Mouse (Mus musculus) CH12.LX (cell line): ENCODE data around the gene Fars2. TPM values are rescaled to one million over a fixed set of nuclear protein-coding genes. Genes with fewer than 3 reads are reported as not detected.

Source experiments
- DNase-seq: peaks from one replicate; pipeline ENCODE4 v3.0.0-alpha.2; 2013; ENCODE audit errors: extremely low read depth
- H3K27ac ChIP-seq: 2 replicates; pipeline ENCODE4 v1.5.1; 2012; ENCODE audit warnings: low read depth, mild to moderate bottlenecking, control low read depth, moderate library complexity; ENCODE audit not compliant: insufficient read depth
- H3K27me3 ChIP-seq: replicated peaks from 2 replicates; pipeline ENCODE3; 2012; ENCODE audit warnings: inconsistent platforms
- H3K36me3 ChIP-seq, 2 experiments: replicated peaks in 1 of 2; 2 replicates each; pipeline versions ENCODE3 to v1.6.1; 2012; ENCODE audit warnings: inconsistent platforms in 1 of 2, low read length in 1 of 2, mild to moderate bottlenecking in 1 of 2, mixed read lengths in 1 of 2, moderate library complexity in 1 of 2; ENCODE audit not compliant: control insufficient read depth in 1 of 2, insufficient read depth in 1 of 2
- H3K4me1 ChIP-seq, 2 experiments: 2 replicates each; pipeline ENCODE4 v1.6.1; 2012; ENCODE audit warnings: inconsistent platforms in 1 of 2, moderate library complexity in 1 of 2; ENCODE audit not compliant: insufficient read depth in 2 of 2, control insufficient read depth in 1 of 2
- H3K4me2 ChIP-seq: 2 replicates; pipeline ENCODE4 v1.6.1; 2012; ENCODE audit warnings: low read depth, mild to moderate bottlenecking, control low read depth; ENCODE audit not compliant: poor library complexity, insufficient read depth, severe bottlenecking
- H3K4me3 ChIP-seq, 3 experiments: fragments of 150-350 bp in 1 of 3; sonication (generic) in 1 of 3; replicated peaks in 1 of 3; 2 replicates each; pipeline versions ENCODE3 to v1.5.1; 2011 to 2012; ENCODE audit warnings: low read depth in 2 of 3, low read length in 2 of 3, mild to moderate bottlenecking in 2 of 3, moderate library complexity in 2 of 3, control low read depth in 1 of 3, improper control_type of control experiment in 1 of 3, inconsistent platforms in 1 of 3, mixed read lengths in 1 of 3; ENCODE audit not compliant: poor library complexity in 1 of 3
- H3K79me2 ChIP-seq: replicated peaks from 2 replicates; pipeline ENCODE4 v1.6.1; 2012; ENCODE audit warnings: mild to moderate bottlenecking, moderate library complexity; ENCODE audit not compliant: control insufficient read depth, poor library complexity, insufficient read depth, severe bottlenecking; ENCODE audit errors: extremely low read depth
- H3K9ac ChIP-seq: 2 replicates; pipeline ENCODE4 v1.6.1; 2012; ENCODE audit warnings: low read depth, mild to moderate bottlenecking, control low read depth, moderate library complexity; ENCODE audit not compliant: insufficient read depth
- H3K9me3 ChIP-seq: replicated peaks from 2 replicates; pipeline ENCODE3; 2012; ENCODE audit warnings: low read length, inconsistent platforms, mixed read lengths
- BHLHE40 ChIP-seq: IDR thresholded peaks from 2 replicates; pipeline ENCODE4 v1.6.1; 2011; ENCODE audit warnings: mild to moderate bottlenecking, low read depth, low read length, improper control_type of control experiment
- CHD1 ChIP-seq: IDR thresholded peaks from 2 replicates; pipeline ENCODE4 v1.6.1; 2012; ENCODE audit warnings: low read depth, low read length, improper control_type of control experiment, inconsistent platforms
- CHD2 ChIP-seq: IDR thresholded peaks from 2 replicates; pipeline ENCODE4 v1.6.1; 2011; ENCODE audit warnings: low read length, improper control_type of control experiment
- CTCF ChIP-seq, 2 experiments: IDR thresholded peaks in 1 of 2; conservative IDR thresholded peaks in 1 of 2; 2 replicates each; pipeline ENCODE4 v1.5.1; 2011 to 2012; ENCODE audit warnings: low read depth in 2 of 2, low read length in 2 of 2, improper control_type of control experiment in 1 of 2, inconsistent platforms in 1 of 2, mild to moderate bottlenecking in 1 of 2, moderate library complexity in 1 of 2
- ETS1 ChIP-seq: conservative IDR thresholded peaks from 2 replicates; pipeline ENCODE4 v1.6.1; 2012; ENCODE audit warnings: low read depth, mild to moderate bottlenecking, inconsistent platforms, low read length, improper control_type of control experiment, moderate library complexity
- HCFC1 ChIP-seq: IDR thresholded peaks from 2 replicates; pipeline ENCODE4 v1.6.1; 2012; ENCODE audit warnings: low read depth, mild to moderate bottlenecking, inconsistent platforms, low read length, improper control_type of control experiment
- IRF4 ChIP-seq: IDR thresholded peaks from 2 replicates; pipeline ENCODE4 v1.6.1; 2014; ENCODE audit warnings: low read depth, mild to moderate bottlenecking, inconsistent platforms, low read length, improper control_type of control experiment
- JUN ChIP-seq: IDR thresholded peaks from 2 replicates; pipeline ENCODE4 v1.6.1; 2011; ENCODE audit warnings: low read depth, mild to moderate bottlenecking, low read length, improper control_type of control experiment, moderate library complexity; ENCODE audit not compliant: insufficient read depth
- JUND ChIP-seq: conservative IDR thresholded peaks from 2 replicates; pipeline ENCODE4 v1.6.1; 2011; ENCODE audit warnings: low read depth, low read length, improper control_type of control experiment
- KAT2A ChIP-seq: IDR thresholded peaks from 2 replicates; pipeline ENCODE4 v1.6.1; 2012; ENCODE audit warnings: low read length, improper control_type of control experiment, inconsistent platforms; ENCODE audit not compliant: insufficient replicate concordance
- MAFK ChIP-seq: IDR thresholded peaks from 2 replicates; pipeline ENCODE4 v1.6.1; 2011; ENCODE audit warnings: low read length, improper control_type of control experiment; ENCODE audit not compliant: insufficient replicate concordance
- MAX ChIP-seq: IDR thresholded peaks from 2 replicates; pipeline ENCODE4 v1.6.1; 2011; ENCODE audit warnings: low read length, improper control_type of control experiment
- MEF2A ChIP-seq: IDR thresholded peaks from 2 replicates; pipeline ENCODE4 v1.6.1; 2014; ENCODE audit warnings: low read depth, mild to moderate bottlenecking, inconsistent platforms, low read length, improper control_type of control experiment, borderline replicate concordance
- MXI1 ChIP-seq: IDR thresholded peaks from 2 replicates; pipeline ENCODE4 v1.6.1; 2011; ENCODE audit warnings: mild to moderate bottlenecking, low read depth, low read length, improper control_type of control experiment
- MYC ChIP-seq: IDR thresholded peaks from 2 replicates; pipeline ENCODE4 v1.6.1; 2011; ENCODE audit warnings: low read depth, mild to moderate bottlenecking, improper control_type of control experiment, low read length
- POLR2AphosphoS2 ChIP-seq: IDR thresholded peaks from 2 replicates; pipeline ENCODE4 v1.6.1; 2011; ENCODE audit warnings: low read depth, low read length, improper control_type of control experiment
- RCOR1 ChIP-seq: conservative IDR thresholded peaks from 2 replicates; pipeline ENCODE4 v1.6.1; 2012; ENCODE audit warnings: low read depth, mild to moderate bottlenecking, inconsistent platforms, low read length, improper control_type of control experiment
- SIN3A ChIP-seq: IDR thresholded peaks from 2 replicates; pipeline ENCODE4 v1.6.1; 2012; ENCODE audit warnings: low read length, improper control_type of control experiment, inconsistent platforms
- TBP ChIP-seq: conservative IDR thresholded peaks from 2 replicates; pipeline ENCODE4 v1.6.1; 2011; ENCODE audit warnings: low read depth, low read length, improper control_type of control experiment
- UBTF ChIP-seq: IDR thresholded peaks from 2 replicates; pipeline ENCODE4 v1.6.1; 2012; ENCODE audit warnings: low read depth, mild to moderate bottlenecking, inconsistent platforms, low read length, improper control_type of control experiment, moderate library complexity
- ZMIZ1 ChIP-seq: IDR thresholded peaks from 2 replicates; pipeline ENCODE4 v1.6.1; 2012; ENCODE audit warnings: low read depth, mild to moderate bottlenecking, inconsistent platforms, low read length, improper control_type of control experiment
- ZNF384 ChIP-seq: IDR thresholded peaks from 2 replicates; pipeline ENCODE4 v1.6.1; 2012; ENCODE audit warnings: low read depth, low read length, improper control_type of control experiment, inconsistent platforms
- dilution Hi-C: fragments of 300-500 bp; cut with MboI; formaldehyde crosslinking; loops from 2 replicates; pipeline ENCODE4 v1.14.3; 2020; ENCODE audit warnings: low sequenced_read_pairs; ENCODE audit not compliant: extremely low pct_unique_long_range_greater_than_20kb, extremely low pct_ligation_motif_present
- in situ Hi-C: fragments of 300-500 bp; cut with MboI; formaldehyde crosslinking; loops from 3 replicates; pipeline ENCODE4 v1.14.3; 2019; ENCODE audit warnings: low sequenced_read_pairs, low pct_ligation_motif_present, low pct_unique_long_range_greater_than_20kb, mixed read lengths
- polyA plus RNA-seq: library from polyadenylated mRNA; unstranded; fragments of >175 nt; gene quantifications from 2 replicates; pipeline ENCODE4 v1.2.1, GENCODE M21; 2012; ENCODE audit warnings: low read depth; ENCODE audit not compliant: insufficient read length
- total RNA-seq, 2 experiments: library from RNA; depleted of rRNA; stranded (reverse); fragments of 300-350 nt in 1 of 2; fragments of >200 nt in 1 of 2; gene quantifications; 2 replicates each; pipeline ENCODE4 v1.2.3; 2012 to 2014

The Fars2 gene
- total and polyA plus RNA-seq, 3 experiments, result 30.2 to 47.7 (median 46.4) TPM

DNA sequence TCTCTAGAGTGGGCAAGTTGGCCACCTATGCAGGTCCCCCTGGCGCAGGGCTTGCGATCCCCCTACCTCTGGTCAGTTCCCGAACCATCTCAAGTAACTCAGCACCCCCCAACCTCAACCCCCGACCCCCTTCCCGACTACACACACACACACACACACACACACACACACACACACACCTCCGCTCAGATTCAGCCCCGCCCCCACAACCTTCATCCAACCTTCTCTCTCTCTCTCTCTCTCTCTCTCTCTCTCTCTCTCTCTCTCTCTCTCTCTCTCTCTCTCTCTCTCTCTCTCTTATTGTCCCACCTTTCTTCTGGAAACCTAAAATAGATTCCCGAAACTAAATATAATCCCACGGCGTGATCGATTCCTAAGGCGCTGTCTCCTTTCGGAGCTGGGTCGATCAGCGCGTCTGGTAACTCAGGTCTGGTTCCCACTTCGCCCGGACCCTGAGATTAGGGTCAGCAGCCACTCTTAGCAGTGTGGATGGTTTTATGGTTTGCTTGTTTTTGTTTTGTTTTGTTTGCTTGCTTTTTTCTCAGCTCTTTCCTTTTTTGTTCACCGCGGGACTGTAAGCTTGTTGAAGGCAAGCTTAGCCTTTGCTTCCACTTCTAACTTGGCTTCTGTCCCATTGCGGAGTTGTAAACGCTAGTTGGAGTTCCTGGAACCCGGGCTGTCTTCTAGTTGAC is 610.7 kb downstream of the Fars2 start:
- Histone ChIP-seq H3K79me2 (no peaks in the 10 kb centered on the region), H3K27ac (no peak overlapping the region), H3K9ac (no peak overlapping the region), H3K4me2 (no peak overlapping the region), H3K9me3 (no peaks in the 10 kb centered on the region), H3K36me3 (no peaks in the 10 kb centered on the region), H3K4me1 (no peaks in the 10 kb centered on the region), H3K27me3 (no peaks in the 10 kb centered on the region), H3K4me3 (no peak overlapping the region)
- no peak for DNase-seq
- dilution Hi-C loops, result no loop called here
- in situ Hi-C loops, result no loop called here
- TF ChIP-seq KAT2A (no peak), IRF4 (no peak), CHD1 (no peak), TBP (no peak)

DNA sequence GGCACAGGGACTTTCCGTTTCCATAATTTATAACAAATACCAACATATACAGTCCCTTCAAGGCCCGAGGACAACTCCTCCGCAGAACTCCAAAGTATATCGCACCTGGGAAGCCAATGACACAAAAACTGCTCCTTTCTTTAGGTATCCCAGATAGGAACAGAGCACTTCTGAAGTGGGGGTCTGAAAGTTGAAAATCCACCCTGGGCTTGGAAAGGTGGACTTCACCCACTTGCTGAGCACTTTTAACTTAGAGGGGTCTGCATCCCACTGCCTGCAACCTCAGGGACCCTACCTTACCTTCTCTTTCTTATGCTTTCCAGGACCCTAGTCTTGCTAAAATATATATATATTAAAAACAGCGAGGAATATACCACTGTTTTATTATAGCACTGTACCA is 611.3 kb downstream of the Fars2 start:
- H3K27me3 ChIP-seq, result no peaks in the 10 kb centered on the region
- in situ Hi-C loops, result no loop called here
- H3K9ac ChIP-seq, result no peak overlapping the region
- H3K9me3 ChIP-seq, result no peaks in the 10 kb centered on the region
- H3K4me1 ChIP-seq, result no peaks in the 10 kb centered on the region
- H3K79me2 ChIP-seq, result no peaks in the 10 kb centered on the region
- H3K4me2 ChIP-seq, result no peak overlapping the region
- no peak overlapping the region for H3K27ac ChIP-seq
- no peak for DNase-seq
- H3K36me3 ChIP-seq, result no peaks in the 10 kb centered on the region
- dilution Hi-C loops, result no loop called here
- TF ChIP-seq SIN3A, result no peak
- TF ChIP-seq ZNF384, result no peak
- no peak for TF ChIP-seq MAX
- no peak overlapping the region for H3K4me3 ChIP-seq

GRCm38 (mm10) chr13:36729731-36730340 is 612.6 kb downstream of the Fars2 start:
- in situ Hi-C loops (no loop called here), dilution Hi-C loops (no loop called here)
- Histone ChIP-seq H3K4me2 (no peak overlapping the region), H3K27me3 (no peaks in the 10 kb centered on the region)
- no peak for TF ChIP-seq UBTF
- no peak for TF ChIP-seq HCFC1
- TF ChIP-seq ZNF384, result no peak
- TF ChIP-seq KAT2A, result no peak
- no peak for TF ChIP-seq ETS1
- TF ChIP-seq IRF4, result no peak
- TF ChIP-seq JUN, result no peak
- no peak for TF ChIP-seq MAFK
- TF ChIP-seq CHD2, result no peak
- no peak for TF ChIP-seq CTCF (conservative IDR thresholded peaks at IDR 0.05 in 1 of 2, IDR thresholded peaks at IDR 0.05 in 1 of 2; ENCODE audit: low read depth in 2 of 2, low read length in 2 of 2)
- TF ChIP-seq MYC, result no peak
- no peak for TF ChIP-seq BHLHE40
- no peak for TF ChIP-seq SIN3A
- no peak for TF ChIP-seq ZMIZ1
- no peak for TF ChIP-seq MXI1
- no peak for TF ChIP-seq JUND
- no peak for TF ChIP-seq RCOR1
- TF ChIP-seq POLR2AphosphoS2, result no peak
- no peak for TF ChIP-seq MAX
- TF ChIP-seq MEF2A, result no peak
- TF ChIP-seq, all 38 proteins: peak for 0
- H3K4me1 ChIP-seq, result no peaks in the 10 kb centered on the region
- no peak overlapping the region for H3K27ac ChIP-seq
- H3K4me3 ChIP-seq, result no peak overlapping the region
- no peaks in the 10 kb centered on the region for H3K79me2 ChIP-seq
- no peak for DNase-seq
- no peak overlapping the region for H3K9ac ChIP-seq
- no peaks in the 10 kb centered on the region for H3K36me3 ChIP-seq
- H3K9me3 ChIP-seq, result no peaks in the 10 kb centered on the region
